Mouse (Mus musculus) myocyte (in vitro differentiated cells): ENCODE measurements around the gene Cdyl2.

Experiments
- POLR2A ChIP-seq: IDR thresholded peaks from one replicate; pipeline ENCODE4 v1.6.1; 2011; ENCODE audit warnings: low read depth, mild to moderate bottlenecking, control low read depth, moderate library complexity; ENCODE audit not compliant: insufficient read length
- TCF12 ChIP-seq: IDR thresholded peaks from one replicate; pipeline ENCODE4 v1.6.1; 2011; ENCODE audit warnings: mild to moderate bottlenecking, control low read depth; ENCODE audit not compliant: poor library complexity, insufficient read depth, severe bottlenecking

GRCm38 (mm10) chr8:116581318-116582019 is 151.3 kb downstream of the Cdyl2 start:
- TF ChIP-seq POLR2A (no peak), TCF12 (no peak)
